Mouse (Mus musculus) liver, embryonic 15.5 days (tissue): ENCODE data around the gene Slc35g3. TPM values are rescaled to one million over a fixed set of nuclear protein-coding genes. Genes with fewer than 3 reads are reported as not detected.

Source experiments
- ATAC-seq: fragments of 200-750 bp; cut with Nextera tagmentation; 2 replicates; pipeline ENCODE4 v1.8.0; 2017; ENCODE audit warnings: moderate number of reproducible peaks, mild to moderate bottlenecking, moderate library complexity; ENCODE audit not compliant: insufficient read depth
- H3K27ac ChIP-seq: fragments of 300-500 bp; sonication (generic); replicated peaks from 2 replicates; pipeline ENCODE4 v1.5.1; 2015; ENCODE audit warnings: mild to moderate bottlenecking, inconsistent platforms
- H3K27me3 ChIP-seq: fragments of 300-500 bp; sonication (generic); 2 replicates; pipeline ENCODE4 v1.6.1; 2015; ENCODE audit warnings: mild to moderate bottlenecking, inconsistent platforms
- H3K36me3 ChIP-seq: fragments of 300-500 bp; sonication (generic); replicated peaks from 2 replicates; pipeline ENCODE4 v1.6.1; 2015; ENCODE audit warnings: moderate library complexity, mild to moderate bottlenecking, inconsistent platforms
- H3K4me1 ChIP-seq: fragments of 300-500 bp; sonication (generic); replicated peaks from 2 replicates; pipeline ENCODE4 v1.6.1; 2015; ENCODE audit warnings: inconsistent platforms
- H3K4me2 ChIP-seq: fragments of 300-500 bp; sonication (generic); 2 replicates; pipeline ENCODE4 v1.6.1; 2015; ENCODE audit warnings: moderate library complexity, mild to moderate bottlenecking, inconsistent platforms
- H3K4me3 ChIP-seq: fragments of 300-500 bp; sonication (generic); replicated peaks from 2 replicates; pipeline ENCODE4 v1.5.1; 2015; ENCODE audit warnings: mild to moderate bottlenecking, inconsistent platforms
- H3K9ac ChIP-seq: fragments of 300-500 bp; sonication (generic); 2 replicates; pipeline ENCODE4 v1.6.1; 2015; ENCODE audit warnings: moderate library complexity, mild to moderate bottlenecking, inconsistent platforms
- H3K9me3 ChIP-seq: fragments of 300-500 bp; sonication (generic); replicated peaks from 2 replicates; pipeline ENCODE4 v1.6.1; 2016; ENCODE audit warnings: inconsistent platforms
- WGBS: fragments of 180-500 bp; shearing (Covaris S2); methylation state at CpG from one replicate; pipeline ENCODE4 v1.1.7; 2015; ENCODE audit warnings: mixed read lengths; ENCODE audit not compliant: insufficient replicate concordance; 5-methylcytosine and 5-hydroxymethylcytosine counted together
- polyA plus RNA-seq: library from polyadenylated mRNA; unstranded; fragments of >200 nt; fragmentation: Nextera tagmentation; extraction: Ambion mirVana; gene quantifications from 2 replicates; pipeline ENCODE4 v1.2.1, GENCODE M21; 2015

Slc35g3 gene
- polyA plus RNA-seq, 1 experiment from 2014 or later: not detected

DNA sequence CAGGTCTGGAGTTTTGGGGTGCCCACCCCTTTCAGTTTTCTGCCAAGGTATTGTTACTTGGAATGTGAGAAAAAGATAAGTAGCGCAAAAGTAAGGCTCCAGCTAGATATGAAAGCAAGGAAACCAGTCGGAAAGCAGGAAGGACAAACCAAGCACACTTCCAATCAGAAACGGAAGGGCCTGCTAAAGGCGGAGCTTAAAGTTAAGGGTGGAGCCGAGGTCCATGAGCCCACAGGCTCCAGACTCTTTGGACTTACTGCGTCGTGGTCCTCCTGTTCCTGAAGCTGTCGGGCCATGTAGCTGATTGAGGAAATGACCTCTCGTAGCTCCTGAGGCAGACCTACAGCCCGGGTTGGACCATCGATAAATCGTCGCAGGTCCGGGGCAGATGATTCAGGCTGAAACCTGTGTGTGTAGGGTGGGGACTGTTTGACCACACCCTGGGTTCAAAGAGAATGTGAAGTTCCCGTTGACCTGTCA is 23.1 kb upstream of the Slc35g3 start:
- H3K27ac ChIP-seq: peak overlapping the region; percentile 51
- ATAC-seq: peak; percentile 78
- H3K9ac ChIP-seq: peak overlapping the region; percentile 42; the same call in 1 of the 2 replicates
- WGBS: 12% methylated on average over 15 of the region's 15 CpGs
- H3K4me1 ChIP-seq: peaks cover 15% of the 10 kb centered on the region
- peaks cover 39% of the 10 kb centered on the region for H3K27me3 ChIP-seq
- H3K36me3 ChIP-seq: no peaks in the 10 kb centered on the region
- H3K4me2 ChIP-seq: peak overlapping the region; percentile 72
- H3K9me3 ChIP-seq: no peaks in the 10 kb centered on the region
- peak overlapping the region; percentile 54 for H3K4me3 ChIP-seq

DNA sequence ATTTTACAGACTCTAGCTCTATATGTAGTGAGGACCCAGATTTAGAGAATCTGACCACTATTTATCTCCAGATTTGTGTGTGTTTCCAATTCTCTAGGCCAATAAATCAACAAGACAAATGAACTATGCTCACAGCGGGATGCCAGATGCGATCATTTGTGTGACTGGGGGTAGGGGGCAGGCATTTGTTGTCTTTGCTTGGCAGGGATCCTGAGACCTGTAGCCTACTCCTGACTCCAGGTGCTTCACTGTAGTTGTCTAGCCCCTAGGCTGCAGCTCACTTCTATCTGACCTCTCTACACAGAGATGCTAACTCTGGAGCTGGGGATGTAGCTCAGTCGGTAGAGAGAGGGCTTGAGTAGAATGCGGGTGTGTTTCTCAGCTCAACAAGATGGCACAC is 20.1 kb upstream of the Slc35g3 start:
- Histone ChIP-seq H3K9ac (no peak overlapping the region), H3K4me1 (peaks cover 13% of the 10 kb centered on the region), H3K36me3 (no peaks in the 10 kb centered on the region), H3K27ac (no peak overlapping the region), H3K4me3 (no peak overlapping the region), H3K4me2 (no peak overlapping the region), H3K27me3 (peaks cover 61% of the 10 kb centered on the region), H3K9me3 (no peaks in the 10 kb centered on the region)
- ATAC-seq: no peak
- 43% methylated on average over 4 of the region's 4 CpGs for WGBS

DNA sequence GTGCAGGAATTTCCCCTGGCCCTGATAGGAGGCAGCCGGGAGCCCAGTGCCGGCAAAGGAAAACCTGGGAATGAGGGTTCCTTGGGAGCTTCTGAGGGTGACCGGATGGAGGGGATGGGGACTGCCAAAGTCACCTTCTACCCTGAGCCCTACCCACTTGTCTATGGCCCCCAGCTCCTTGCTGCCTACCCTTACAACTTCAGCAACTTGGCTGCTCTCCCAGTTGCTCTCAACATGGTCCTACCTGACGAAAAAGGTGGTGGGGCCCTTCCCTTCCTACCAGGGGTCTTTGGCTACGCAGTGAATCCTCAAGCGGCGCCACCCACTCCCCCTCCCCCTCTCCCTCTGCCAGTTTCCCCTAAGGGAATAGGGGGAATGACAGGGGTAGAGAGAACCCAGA is 17.2 kb upstream of the Slc35g3 start:
- Histone ChIP-seq H3K4me2 (no peak overlapping the region), H3K4me3 (no peak overlapping the region), H3K4me1 (no peaks in the 10 kb centered on the region; the same call in 1 of the 2 replicates), H3K9ac (no peak overlapping the region), H3K27me3 (peaks cover 62% of the 10 kb centered on the region), H3K36me3 (no peaks in the 10 kb centered on the region), H3K27ac (no peak overlapping the region), H3K9me3 (no peaks in the 10 kb centered on the region)
- ATAC-seq: no peak
- 65% methylated on average over 7 of the region's 7 CpGs for WGBS

DNA sequence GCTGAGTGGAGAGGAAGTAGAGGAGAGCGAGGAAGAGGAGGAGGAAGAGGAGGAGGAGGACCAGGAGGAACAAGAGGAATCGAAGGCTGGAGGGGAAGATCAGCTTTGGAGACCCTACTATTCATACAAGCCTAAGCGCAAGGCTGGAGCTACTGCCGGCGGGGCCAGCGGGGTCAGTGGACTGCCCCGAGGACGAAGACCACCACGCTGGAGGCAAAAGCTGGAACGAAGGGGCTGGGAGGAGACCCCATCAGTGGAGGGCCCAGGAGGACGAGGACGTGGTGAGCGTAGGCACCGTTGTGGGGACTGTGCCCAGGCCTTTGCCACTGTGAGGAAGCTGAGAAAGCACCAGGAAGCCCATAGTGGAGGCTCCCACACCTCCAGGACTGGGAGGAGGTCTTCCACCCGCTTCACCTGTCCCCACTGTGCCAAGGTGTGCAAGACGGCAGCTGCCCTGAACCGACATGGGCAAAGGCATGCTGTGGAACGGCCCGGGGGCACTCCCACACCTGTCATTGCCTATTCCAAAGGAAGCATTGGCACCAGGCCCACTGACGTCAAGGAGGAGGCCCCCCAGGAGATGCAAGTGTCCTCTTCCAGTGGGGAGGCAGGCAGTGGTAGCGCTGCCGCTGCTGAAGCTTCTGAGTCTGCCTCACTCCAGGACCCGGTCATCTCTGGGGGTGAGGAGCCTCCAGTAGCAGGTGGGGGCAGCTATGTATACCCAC is 16.7 kb upstream of the Slc35g3 start:
- no peak overlapping the region for H3K27ac ChIP-seq
- peaks cover 62% of the 10 kb centered on the region for H3K27me3 ChIP-seq
- H3K4me2 ChIP-seq: no peak overlapping the region
- H3K4me3 ChIP-seq: no peak overlapping the region
- no peaks in the 10 kb centered on the region; the same call in 1 of the 2 replicates for H3K4me1 ChIP-seq
- no peak overlapping the region for H3K9ac ChIP-seq
- H3K9me3 ChIP-seq: no peaks in the 10 kb centered on the region
- no peak for ATAC-seq
- no peaks in the 10 kb centered on the region for H3K36me3 ChIP-seq
- WGBS: 59% methylated on average over 23 of the region's 23 CpGs

DNA sequence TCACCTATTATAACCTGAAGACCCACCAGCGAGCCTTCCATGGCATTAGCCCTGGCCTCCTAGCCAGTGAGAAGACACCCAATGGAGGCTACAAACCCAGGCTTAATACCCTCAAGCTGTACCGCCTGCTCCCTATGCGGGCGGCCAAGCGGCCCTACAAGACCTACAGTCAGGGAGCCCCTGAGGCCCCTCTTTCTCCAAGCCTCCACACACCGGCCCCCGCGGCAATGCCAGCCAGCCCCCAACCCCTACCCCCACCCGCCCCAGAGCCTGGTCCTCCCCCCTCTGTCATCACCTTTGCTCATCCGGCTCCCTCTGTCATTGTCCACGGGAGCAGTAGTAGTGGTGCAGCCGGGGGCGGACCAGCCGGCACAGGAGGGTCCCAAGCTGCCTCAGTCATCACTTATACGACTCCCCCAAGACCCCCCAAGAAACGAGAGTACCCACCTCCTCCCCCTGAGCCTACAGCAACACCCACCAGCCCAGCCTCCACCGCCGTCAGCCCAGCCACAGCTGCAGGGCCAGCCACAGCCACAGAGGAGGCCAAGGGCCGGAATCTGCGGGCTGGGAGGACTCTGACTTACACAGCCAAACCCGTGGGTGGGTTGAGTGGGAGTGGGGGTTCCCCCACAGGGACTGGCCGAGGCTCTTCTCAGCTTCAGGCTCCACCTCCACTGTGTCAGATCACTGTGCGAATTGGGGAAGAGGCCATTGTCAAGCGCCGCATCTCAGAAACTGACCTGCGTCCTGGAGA is 15.9 kb upstream of the Slc35g3 start:
- Histone ChIP-seq H3K4me3 (no peak overlapping the region), H3K9me3 (no peaks in the 10 kb centered on the region), H3K36me3 (no peaks in the 10 kb centered on the region), H3K4me2 (no peak overlapping the region), H3K27me3 (peaks cover 61% of the 10 kb centered on the region), H3K27ac (no peak overlapping the region), H3K4me1 (no peaks in the 10 kb centered on the region; the same call in 1 of the 2 replicates), H3K9ac (no peak overlapping the region)
- ATAC-seq: no peak
- 54% methylated on average over 26 of the region's 26 CpGs for WGBS

DNA sequence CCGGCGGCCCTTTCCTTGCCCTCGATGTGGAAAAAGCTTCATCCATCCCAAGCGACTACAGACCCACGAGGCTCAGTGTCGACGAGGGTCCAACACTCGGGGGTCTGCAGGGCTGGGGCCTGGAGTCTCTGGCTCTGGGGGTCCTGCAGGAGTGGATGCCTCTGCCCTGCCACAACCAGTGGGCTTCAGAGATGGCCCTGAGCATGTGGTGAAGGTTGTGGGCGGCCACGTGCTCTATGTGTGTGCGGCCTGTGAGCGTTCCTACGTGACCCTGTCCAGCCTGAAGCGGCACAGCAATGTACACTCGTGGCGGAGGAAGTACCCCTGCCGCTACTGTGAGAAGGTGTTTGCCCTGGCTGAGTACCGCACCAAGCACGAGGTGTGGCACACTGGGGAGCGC is 14.7 kb upstream of the Slc35g3 start:
- no peaks in the 10 kb centered on the region for H3K36me3 ChIP-seq
- H3K27ac ChIP-seq: no peak overlapping the region
- no peaks in the 10 kb centered on the region for H3K9me3 ChIP-seq
- no peak overlapping the region for H3K9ac ChIP-seq
- no peak overlapping the region for H3K4me2 ChIP-seq
- peaks cover 49% of the 10 kb centered on the region for H3K27me3 ChIP-seq
- H3K4me1 ChIP-seq: no peaks in the 10 kb centered on the region; the same call in 1 of the 2 replicates
- ATAC-seq: no peak
- 74% methylated on average over 20 of the region's 20 CpGs for WGBS
- H3K4me3 ChIP-seq: no peak overlapping the region

DNA sequence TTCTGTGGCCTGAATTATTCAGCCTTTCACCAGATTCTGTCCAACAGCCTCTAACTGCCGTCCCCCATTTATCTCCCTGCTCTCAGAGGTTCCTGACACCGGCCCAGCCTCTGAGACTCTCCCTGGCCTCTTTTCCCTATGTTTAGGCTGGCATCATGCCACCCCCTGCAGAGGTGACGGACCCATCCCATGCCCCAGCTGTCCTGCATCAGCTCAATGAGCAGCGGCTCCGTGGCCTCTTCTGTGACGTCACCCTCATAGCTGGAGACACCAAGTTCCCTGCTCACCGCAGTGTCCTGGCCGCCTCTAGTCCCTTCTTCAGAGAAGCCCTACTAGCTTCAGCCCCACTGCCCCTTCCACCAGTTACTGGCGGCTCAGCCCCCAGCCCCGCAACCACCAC is 13.9 kb upstream of the Slc35g3 start:
- no peak overlapping the region for H3K4me3 ChIP-seq
- no peak overlapping the region for H3K9ac ChIP-seq
- H3K36me3 ChIP-seq: no peaks in the 10 kb centered on the region
- H3K27ac ChIP-seq: no peak overlapping the region
- no peak overlapping the region for H3K4me2 ChIP-seq
- no peaks in the 10 kb centered on the region for H3K9me3 ChIP-seq
- no peak for ATAC-seq
- H3K4me1 ChIP-seq: no peaks in the 10 kb centered on the region; the same call in 1 of the 2 replicates
- peaks cover 42% of the 10 kb centered on the region for H3K27me3 ChIP-seq
- WGBS: 65% methylated on average over 10 of the region's 10 CpGs

DNA sequence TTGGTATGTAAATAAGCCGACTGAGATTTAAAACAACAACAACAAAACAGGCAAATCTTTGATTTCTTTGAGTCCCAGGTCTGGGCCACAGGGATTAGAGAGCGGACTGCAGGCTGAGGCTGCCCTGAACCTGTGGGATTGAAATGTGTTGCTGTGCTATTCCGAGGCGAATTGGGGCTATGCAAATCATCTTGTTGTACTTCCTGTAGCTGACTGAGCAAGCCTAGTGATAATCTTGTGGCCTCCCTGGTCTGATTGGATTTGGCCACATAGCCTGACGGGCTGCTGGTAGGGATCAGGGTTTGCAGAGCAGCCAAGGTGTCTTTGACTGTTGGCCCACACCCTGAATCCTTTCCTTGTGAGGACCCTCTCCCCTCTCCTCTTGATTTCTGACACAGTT is 13.2 kb upstream of the Slc35g3 start:
- Histone ChIP-seq H3K9ac (no peak overlapping the region), H3K4me3 (no peak overlapping the region), H3K27me3 (peaks cover 34% of the 10 kb centered on the region), H3K4me1 (no peaks in the 10 kb centered on the region; the same call in 1 of the 2 replicates), H3K27ac (no peak overlapping the region), H3K36me3 (no peaks in the 10 kb centered on the region), H3K4me2 (no peak overlapping the region), H3K9me3 (no peaks in the 10 kb centered on the region)
- WGBS: 33% methylated on average over 5 of the region's 5 CpGs
- no peak for ATAC-seq

DNA sequence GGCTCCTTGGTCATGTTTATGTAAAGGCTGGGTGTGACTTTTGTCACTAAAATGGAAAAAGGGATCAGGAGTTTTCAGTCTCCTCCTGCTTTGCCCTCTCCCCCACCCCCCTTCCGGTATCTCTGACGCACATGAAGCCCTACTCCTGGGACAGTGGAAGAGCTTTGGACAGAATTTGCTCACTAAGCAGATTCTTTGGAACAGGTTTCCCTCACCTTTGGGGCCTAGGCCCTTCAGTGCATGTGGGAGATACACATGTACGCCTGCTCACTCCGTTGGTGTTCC is 5.8 kb upstream of the Slc35g3 start:
- no peak overlapping the region for H3K9ac ChIP-seq
- H3K27me3 ChIP-seq: peaks cover 15% of the 10 kb centered on the region
- no peaks in the 10 kb centered on the region for H3K9me3 ChIP-seq
- peak overlapping the region; percentile 94 for H3K4me2 ChIP-seq
- 59% methylated on average over 4 of the region's 4 CpGs for WGBS
- H3K4me3 ChIP-seq: no peak overlapping the region
- H3K4me1 ChIP-seq: peaks cover 31% of the 10 kb centered on the region
- no peaks in the 10 kb centered on the region for H3K36me3 ChIP-seq
- no peak overlapping the region for H3K27ac ChIP-seq
- ATAC-seq: no peak

DNA sequence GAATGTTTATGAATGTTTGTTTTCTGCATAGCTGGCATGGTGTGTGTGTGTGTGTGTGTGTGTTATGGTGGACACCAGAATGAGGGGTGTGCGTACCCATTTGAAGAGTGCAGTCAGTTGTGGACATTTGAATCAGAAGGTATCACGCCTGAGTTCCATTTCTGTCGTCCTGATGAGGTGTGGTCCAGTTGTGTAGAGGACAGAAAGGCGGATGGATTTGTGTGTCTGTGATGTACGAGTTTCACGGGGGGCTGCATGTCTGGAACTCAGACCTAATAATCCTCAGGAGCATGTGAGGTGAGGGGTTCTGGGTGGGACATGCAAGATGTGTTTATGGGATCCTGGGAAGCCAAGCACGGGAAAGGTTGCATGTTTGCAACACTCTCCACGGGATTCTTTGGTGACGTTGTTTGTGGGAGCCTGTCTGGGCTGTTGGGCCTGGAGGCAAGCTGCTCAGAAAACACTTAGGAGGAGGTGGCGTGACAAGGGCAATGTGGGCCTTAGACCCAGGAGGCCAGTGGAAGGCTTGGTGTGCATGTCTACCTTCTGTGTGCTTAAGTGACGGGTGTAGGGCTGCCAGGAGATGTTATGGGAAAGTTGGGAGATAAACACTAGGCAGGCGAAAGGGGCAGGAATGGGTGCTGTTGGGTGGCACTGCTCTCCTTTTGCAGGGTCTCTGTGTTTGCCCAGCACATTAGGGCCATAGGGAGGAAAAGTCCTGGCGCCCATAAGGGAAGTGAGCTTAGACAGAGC is 5.3 kb upstream of the Slc35g3 start:
- Histone ChIP-seq H3K4me3 (peak overlapping the region; percentile 72), H3K36me3 (no peaks in the 10 kb centered on the region), H3K27ac (no peak overlapping the region; the same call in 1 of the 2 replicates), H3K9me3 (no peaks in the 10 kb centered on the region), H3K4me2 (peak overlapping the region; percentile 94), H3K27me3 (peaks cover 15% of the 10 kb centered on the region), H3K9ac (no peak overlapping the region; the same call in 1 of the 2 replicates), H3K4me1 (peaks cover 31% of the 10 kb centered on the region)
- ATAC-seq: no peak
- WGBS: 64% methylated on average over 13 of the region's 13 CpGs

DNA sequence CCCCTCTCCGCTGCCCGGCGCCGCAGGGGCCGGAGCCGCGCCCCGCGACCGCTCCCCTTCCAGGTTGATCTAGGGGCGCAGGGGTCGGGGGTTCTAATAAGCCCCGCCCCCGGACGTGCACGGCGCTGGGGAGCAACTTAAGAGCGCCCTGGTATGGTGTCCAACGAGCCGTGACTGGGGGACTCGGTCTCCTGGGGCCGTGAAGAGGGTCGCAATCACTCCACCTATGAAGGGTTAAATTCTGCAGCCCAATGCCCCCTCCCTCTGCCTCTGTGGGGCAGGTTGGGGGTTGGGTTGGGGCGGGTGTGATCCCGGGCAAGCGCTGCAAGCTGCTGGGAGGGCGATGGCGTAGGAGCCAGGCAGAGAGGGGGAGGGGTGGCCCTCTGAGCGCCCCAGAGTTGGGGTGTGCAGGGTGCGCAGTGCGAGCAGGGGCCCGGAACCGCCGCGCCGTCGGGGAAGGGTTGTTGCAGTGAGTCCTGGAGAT is 4.4 kb upstream of the Slc35g3 start:
- ATAC-seq: peak; percentile 73
- Histone ChIP-seq H3K9ac (peak overlapping the region; percentile 70), H3K4me3 (peak overlapping the region; percentile 72), H3K4me1 (peaks cover 31% of the 10 kb centered on the region), H3K36me3 (no peaks in the 10 kb centered on the region), H3K9me3 (no peaks in the 10 kb centered on the region), H3K27me3 (peaks cover 15% of the 10 kb centered on the region), H3K27ac (peak overlapping the region; percentile 72), H3K4me2 (peak overlapping the region; percentile 94)
- WGBS: under 1% methylated on average over 35 of the region's 37 CpGs
